Mouse (Mus musculus): ENCODE results near the gene Vsir. TPM values are rescaled to one million over a fixed set of nuclear protein-coding genes. Genes with fewer than 3 reads are reported as not detected.

The Vsir gene
- total RNA-seq, 2 experiments from 2014 or later = 4.7 TPM

GRCm38 (mm10) chr10:60379419-60379957 lies 32.8 kb downstream of the Vsir start:
- no peak for ATAC-seq (replicated peaks; ENCODE audit: low FRiP score, low TSS enrichment, poor library complexity, severe bottlenecking)

DNA sequence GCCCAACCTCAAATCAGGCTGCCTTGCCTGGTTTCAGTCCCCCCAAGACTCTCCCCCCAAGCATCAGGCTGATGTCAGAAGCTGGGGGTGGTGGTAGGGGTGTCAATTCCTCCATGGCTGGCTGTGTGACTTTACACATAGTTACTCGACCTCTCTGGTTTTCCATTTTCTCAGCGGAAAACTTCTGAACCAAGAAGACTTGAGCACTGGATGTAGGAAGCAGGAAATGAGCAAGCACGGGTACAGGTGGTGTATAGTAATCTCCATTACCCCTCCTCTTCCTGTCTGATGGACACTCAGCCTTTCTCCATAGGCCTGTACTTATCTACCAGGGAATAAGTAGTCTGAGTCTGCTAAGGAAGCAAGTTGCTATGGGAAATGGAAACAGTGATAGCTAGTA lies 33.6 kb downstream of the Vsir start:
- no peak for ATAC-seq (replicated peaks; ENCODE audit: low FRiP score, low TSS enrichment, poor library complexity, severe bottlenecking)

DNA sequence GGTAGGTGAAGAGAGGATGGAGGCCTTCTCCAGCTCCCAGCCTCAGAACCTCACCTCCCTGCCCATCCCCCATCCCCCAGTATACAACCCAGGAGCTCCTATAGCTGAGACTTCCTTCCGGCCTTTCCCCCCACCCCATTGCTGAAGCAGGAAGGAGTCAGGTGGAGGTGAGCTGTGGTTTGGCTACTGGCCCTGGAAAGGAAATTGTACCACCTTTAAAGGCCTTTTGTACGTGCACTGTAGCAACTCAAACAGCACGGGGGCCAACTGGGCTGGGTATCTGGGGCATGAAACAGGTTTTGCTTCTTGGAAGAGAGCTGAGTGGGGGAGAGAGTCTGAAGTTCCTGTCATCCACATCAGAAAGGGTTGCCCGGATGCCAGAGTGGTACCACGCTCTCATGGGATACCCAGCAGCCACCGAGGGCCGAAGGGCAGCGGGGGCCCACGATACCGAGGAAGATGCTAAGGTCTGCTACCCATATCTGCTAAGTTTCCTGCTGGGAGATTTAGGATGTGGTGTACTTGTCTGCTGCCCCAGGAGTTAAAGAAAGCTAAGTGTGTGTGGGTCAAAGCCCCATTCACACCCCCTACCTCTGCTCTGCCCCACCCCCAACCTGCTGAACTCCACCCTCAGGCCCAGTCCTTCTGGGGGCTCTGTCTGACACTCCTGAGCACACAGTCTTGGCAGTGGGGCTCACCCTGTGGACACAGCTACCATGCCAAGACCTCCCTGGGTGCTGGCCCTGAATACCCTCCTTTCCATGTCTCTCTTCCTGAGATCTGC lies 34.7 kb downstream of the Vsir start:
- no peak for ATAC-seq (replicated peaks; ENCODE audit: low FRiP score, low TSS enrichment, poor library complexity, severe bottlenecking)

- ATAC-seq (replicated peaks; ENCODE audit: low FRiP score, low TSS enrichment, poor library complexity, severe bottlenecking) = no peak
Measured at GRCm38 (mm10) chr10:60388332-60388731, 41.7 kb downstream of the Vsir start.

- 0 out of 2 replicates have a peak, but pooled peaks have one; percentile 47 for ATAC-seq (replicated peaks; ENCODE audit: low FRiP score, low TSS enrichment, poor library complexity, severe bottlenecking)
Measured at GRCm38 (mm10) chr10:60389447-60389865, 42.8 kb downstream of the Vsir start.

- ATAC-seq (replicated peaks; ENCODE audit: low FRiP score, low TSS enrichment, poor library complexity, severe bottlenecking) = no peak
Measured at GRCm38 (mm10) chr10:60390177-60390903, 43.7 kb downstream of the Vsir start.

DNA sequence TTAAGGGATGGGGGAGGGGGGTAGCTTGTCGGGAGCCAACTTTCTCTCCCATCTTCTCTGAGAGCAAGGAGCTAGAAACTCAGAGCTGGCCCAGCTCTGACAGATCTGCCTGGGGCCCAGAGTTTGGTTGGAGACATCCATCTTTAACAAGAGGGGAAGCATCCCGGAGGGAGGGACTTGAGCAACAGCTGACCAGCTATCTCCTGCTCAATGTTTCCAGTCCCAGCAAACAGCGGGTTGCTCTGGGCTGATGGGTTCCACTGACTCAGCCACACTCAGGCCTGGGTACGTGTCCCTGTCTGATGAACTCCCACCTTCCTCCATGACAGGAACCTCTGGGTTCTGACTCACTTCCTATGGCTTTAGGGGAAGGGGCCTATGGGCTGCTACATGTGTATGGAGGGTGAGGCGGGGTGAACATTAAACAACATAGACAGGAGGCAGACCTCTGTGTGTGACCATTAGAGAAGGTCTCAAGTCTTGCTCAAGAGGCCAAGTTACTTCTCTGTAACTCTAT lies 44.3 kb downstream of the Vsir start:
- ATAC-seq (replicated peaks; ENCODE audit: low FRiP score, low TSS enrichment, poor library complexity, severe bottlenecking) = no peak

GRCm38 (mm10) chr10:60391661-60392060 lies 45.0 kb downstream of the Vsir start:
- ATAC-seq (replicated peaks; ENCODE audit: low FRiP score, low TSS enrichment, poor library complexity, severe bottlenecking) = no peak

DNA sequence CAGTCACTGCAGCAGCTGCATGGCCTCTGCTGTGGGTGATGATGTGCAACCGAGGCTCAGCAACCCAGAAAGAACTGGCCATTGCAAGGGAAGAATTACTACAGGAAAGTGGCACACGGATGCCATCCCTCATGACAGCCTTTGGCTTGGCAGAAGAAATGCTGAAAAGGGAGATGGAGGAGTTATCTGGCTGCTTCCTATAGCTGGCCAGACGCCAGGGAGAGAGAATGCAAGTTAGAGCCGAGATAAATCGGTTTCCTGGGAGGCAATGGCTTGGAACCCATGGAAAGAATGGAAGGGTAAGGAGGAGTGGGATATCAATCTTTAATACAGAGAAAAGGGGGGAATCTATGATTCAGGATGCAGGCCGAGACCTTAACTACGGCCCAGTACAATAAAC lies 48.3 kb downstream of the Vsir start:
- no peak for ATAC-seq (replicated peaks; ENCODE audit: low FRiP score, low TSS enrichment, poor library complexity, severe bottlenecking)

DNA sequence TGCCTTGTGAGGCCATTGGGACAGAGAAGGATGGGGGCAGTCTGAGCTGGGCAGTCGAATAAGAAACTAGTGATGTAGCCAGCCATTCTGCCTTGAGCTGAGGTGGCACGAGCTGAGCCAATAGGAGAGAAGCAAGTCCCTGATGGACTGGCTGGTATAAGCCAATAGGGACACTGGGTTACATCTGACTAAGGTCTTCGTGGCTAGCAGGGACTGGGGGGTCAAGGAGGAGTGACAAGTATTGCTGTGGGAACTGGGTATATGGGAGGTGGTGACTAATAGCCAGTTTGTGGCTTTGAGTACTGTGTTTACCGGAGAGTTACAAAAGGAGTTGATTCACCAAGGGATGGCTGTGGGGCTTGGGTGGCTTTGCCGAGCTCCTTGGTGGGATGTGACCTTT lies 49.0 kb downstream of the Vsir start:
- ATAC-seq (replicated peaks; ENCODE audit: low FRiP score, low TSS enrichment, poor library complexity, severe bottlenecking) = no peak

GRCm38 (mm10) chr10:60398051-60398814 lies 51.6 kb downstream of the Vsir start:
- ATAC-seq (replicated peaks; ENCODE audit: low FRiP score, low TSS enrichment, poor library complexity, severe bottlenecking) = no peak

GRCm38 (mm10) chr10:60399449-60399848 lies 52.8 kb downstream of the Vsir start, which contains the start of gene Gm17455:
TSS of gene Gm17455 (plus strand) at chr10:60399726.
- no peak for ATAC-seq (replicated peaks; ENCODE audit: low FRiP score, low TSS enrichment, poor library complexity, severe bottlenecking)

GRCm38 (mm10) chr10:60400507-60401295 lies 54.0 kb downstream of the Vsir start:
- ATAC-seq (replicated peaks; ENCODE audit: low FRiP score, low TSS enrichment, poor library complexity, severe bottlenecking) = no peak

GRCm38 (mm10) chr10:60405460-60406177 lies 59.0 kb downstream of the Vsir start:
- ATAC-seq (replicated peaks; ENCODE audit: low FRiP score, low TSS enrichment, poor library complexity, severe bottlenecking) = no peak

GRCm38 (mm10) chr10:60407831-60408230 lies 61.2 kb downstream of the Vsir start:
- ATAC-seq (replicated peaks; ENCODE audit: low FRiP score, low TSS enrichment, poor library complexity, severe bottlenecking) = peak; percentile 59

DNA sequence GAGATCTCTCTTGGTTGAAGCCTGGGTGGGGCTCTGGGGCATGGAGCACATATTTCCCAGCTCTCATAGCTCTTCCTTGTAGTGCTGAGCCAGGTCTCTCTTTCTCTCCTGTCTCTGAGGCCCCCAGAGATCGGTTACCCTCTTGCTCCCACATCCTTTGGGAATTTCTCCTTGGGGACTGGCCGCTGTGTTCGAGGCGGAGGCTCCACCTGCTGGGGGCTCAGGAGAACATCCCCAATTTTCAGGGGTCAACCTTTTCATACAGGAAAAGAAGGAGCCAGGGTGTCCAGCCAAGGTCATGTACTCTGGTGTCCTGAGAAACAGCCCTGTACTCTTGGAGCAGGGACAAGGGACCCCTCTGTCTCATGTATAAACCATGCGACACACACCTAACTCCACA lies 65.1 kb downstream of the Vsir start:
- no peak for ATAC-seq (replicated peaks; ENCODE audit: low FRiP score, low TSS enrichment, poor library complexity, severe bottlenecking)

- no peak for ATAC-seq (replicated peaks; ENCODE audit: low FRiP score, low TSS enrichment, poor library complexity, severe bottlenecking)
Measured at GRCm38 (mm10) chr10:60413756-60414155, 67.1 kb downstream of the Vsir start.

- no peak for ATAC-seq (replicated peaks; ENCODE audit: low FRiP score, low TSS enrichment, poor library complexity, severe bottlenecking)
Measured at GRCm38 (mm10) chr10:60417041-60417440, 70.4 kb downstream of the Vsir start.

Measured in megakaryocyte-erythroid progenitor cell, adult 5-6 weeks (primary cell).